Mouse (Mus musculus) liver, postnatal 0 days (tissue): ENCODE data around the gene Mmp27. TPM values are rescaled to one million over a fixed set of nuclear protein-coding genes. Genes with fewer than 3 reads are reported as not detected.

Source experiments
- ATAC-seq: fragments of 200-750 bp; cut with Nextera tagmentation; 2 replicates; pipeline ENCODE4 v1.8.0; 2017; ENCODE audit warnings: mild to moderate bottlenecking, moderate library complexity
- DNase-seq: peaks from one replicate; pipeline ENCODE4 v3.0.0-alpha.2; 2016
- H3K27ac ChIP-seq: fragments of 300-500 bp; sonication (generic); 2 replicates; pipeline ENCODE4 v1.5.1; 2014; ENCODE audit warnings: antibody characterized with exemption, moderate library complexity, mild to moderate bottlenecking, low read depth
- H3K27me3 ChIP-seq: fragments of 300-500 bp; sonication (generic); 2 replicates; pipeline ENCODE4 v1.6.1; 2014; ENCODE audit warnings: low read length, control low read depth, mixed read lengths; ENCODE audit not compliant: insufficient read depth
- H3K36me3 ChIP-seq: fragments of 300-500 bp; sonication (generic); replicated peaks from 2 replicates; pipeline ENCODE4 v1.6.1; 2014; ENCODE audit warnings: mild to moderate bottlenecking, control low read depth, low read length, moderate library complexity, mixed read lengths; ENCODE audit not compliant: insufficient read depth
- H3K4me1 ChIP-seq: fragments of 300-500 bp; sonication (generic); 2 replicates; pipeline ENCODE4 v1.6.1; 2014; ENCODE audit warnings: antibody characterized with exemption, mild to moderate bottlenecking, control low read depth; ENCODE audit not compliant: insufficient read depth
- H3K4me2 ChIP-seq: fragments of 300-500 bp; sonication (generic); 2 replicates; pipeline ENCODE4 v1.6.1; 2014; ENCODE audit warnings: low read depth, mild to moderate bottlenecking, low read length, moderate library complexity, mixed read lengths
- H3K4me3 ChIP-seq: fragments of 300-500 bp; sonication (generic); 2 replicates; pipeline ENCODE4 v1.5.1; 2014; ENCODE audit warnings: low read depth, low read length
- H3K9ac ChIP-seq: fragments of 300-500 bp; sonication (generic); replicated peaks from 2 replicates; pipeline ENCODE4 v1.6.1; 2014; ENCODE audit warnings: mild to moderate bottlenecking, moderate library complexity
- H3K9me3 ChIP-seq: fragments of 300-500 bp; sonication (generic); 2 replicates; pipeline ENCODE4 v1.6.1; 2016; ENCODE audit warnings: mild to moderate bottlenecking, control low read depth, low read length, mixed read lengths
- CTCF ChIP-seq: sonication (generic); IDR thresholded peaks from 2 replicates; pipeline ENCODE4 v1.5.1; 2016; ENCODE audit warnings: antibody characterized with exemption, low read depth
- EP300 ChIP-seq: IDR thresholded peaks from 2 replicates; pipeline ENCODE4 v1.6.1; 2016; ENCODE audit warnings: antibody characterized with exemption, low read depth, mild to moderate bottlenecking
- WGBS: fragments of 180-500 bp; shearing (Covaris S2); extraction: QIAGEN DNeasy Blood & Tissue Kit; methylation state at CpG from one replicate; pipeline ENCODE4 v1.1.7; 2014; ENCODE audit not compliant: insufficient replicate concordance; 5-methylcytosine and 5-hydroxymethylcytosine counted together
- polyA plus RNA-seq: library from polyadenylated mRNA; unstranded; fragments of >200 nt; fragmentation: Nextera tagmentation; extraction: Ambion mirVana; gene quantifications from 2 replicates; pipeline ENCODE4 v1.2.1, GENCODE M21; 2015

The Mmp27 gene
- polyA plus RNA-seq, result 0.33 and 0.38 TPM in 2 replicates

GRCm38 (mm10) chr9:7571162-7571561, at the start of gene Mmp27:
TSS of gene Mmp27 (plus strand) at chr9:7571396.
- 0 out of 2 replicates have a peak, but pooled peaks have one; percentile 22 for TF ChIP-seq EP300
- no peak for TF ChIP-seq CTCF
- no peak within 1 kb of the TSS for H3K4me3 ChIP-seq
- ATAC-seq (peak; percentile 22; the same call in 1 of the 2 replicates), DNase-seq (no peak)
- H3K4me1 ChIP-seq, result peaks cover 15% of the 10 kb centered on the region; the same call in 1 of the 2 replicates
- no peaks in the 10 kb centered on the region for H3K9me3 ChIP-seq
- H3K27me3 ChIP-seq, result no peaks in the 10 kb centered on the region
- 46% methylated on average over 4 of the region's 4 CpGs for WGBS
- H3K27ac ChIP-seq, result no peak within 1 kb of the TSS
- no peak within 1 kb of the TSS for H3K4me2 ChIP-seq
- H3K9ac ChIP-seq, result no peak within 1 kb of the TSS
- no peaks in the 10 kb centered on the region for H3K36me3 ChIP-seq

- ATAC-seq (no peak), DNase-seq (no peak)
- Histone ChIP-seq H3K9ac (no peak overlapping the region), H3K4me3 (no peak overlapping the region), H3K9me3 (no peaks in the 10 kb centered on the region), H3K4me2 (no peak overlapping the region), H3K27me3 (no peaks in the 10 kb centered on the region), H3K27ac (no peak overlapping the region), H3K4me1 (no peaks in the 10 kb centered on the region), H3K36me3 (no peaks in the 10 kb centered on the region)
- TF ChIP-seq CTCF, result no peak
- TF ChIP-seq EP300, result no peak
- 66% methylated on average over 4 of the region's 4 CpGs for WGBS
These were observed 44.8 kb upstream of the Mmp27 start for GRCm38 (mm10) chr9:7526255-7526940.

GRCm38 (mm10) chr9:7542763-7543162, 28.4 kb upstream of the Mmp27 start:
- no peak for DNase-seq
- H3K4me1 ChIP-seq, result no peaks in the 10 kb centered on the region
- H3K4me2 ChIP-seq, result no peak overlapping the region
- H3K27me3 ChIP-seq, result no peaks in the 10 kb centered on the region
- no peak overlapping the region for H3K4me3 ChIP-seq
- no peaks in the 10 kb centered on the region for H3K36me3 ChIP-seq
- H3K27ac ChIP-seq, result no peak overlapping the region
- TF ChIP-seq EP300 (no peak), CTCF (no peak)
- H3K9ac ChIP-seq, result no peak overlapping the region
- ATAC-seq, result no peak
- H3K9me3 ChIP-seq, result no peaks in the 10 kb centered on the region

- H3K4me1 ChIP-seq, result no peaks in the 10 kb centered on the region
- H3K27ac ChIP-seq, result no peak overlapping the region
- TF ChIP-seq CTCF (no peak), EP300 (no peak)
- no peak for ATAC-seq
- H3K4me2 ChIP-seq, result no peak overlapping the region
- H3K4me3 ChIP-seq, result no peak overlapping the region
- no peaks in the 10 kb centered on the region for H3K36me3 ChIP-seq
- no peaks in the 10 kb centered on the region for H3K27me3 ChIP-seq
- 39% methylated on average over 1 of the region's 1 CpGs for WGBS
- H3K9me3 ChIP-seq, result no peaks in the 10 kb centered on the region
- no peak for DNase-seq
- no peak overlapping the region for H3K9ac ChIP-seq
These were observed 26.2 kb upstream of the Mmp27 start for GRCm38 (mm10) chr9:7544923-7545457.

- Histone ChIP-seq H3K27me3 (no peaks in the 10 kb centered on the region), H3K9ac (no peak overlapping the region), H3K9me3 (no peaks in the 10 kb centered on the region), H3K27ac (no peak overlapping the region), H3K4me2 (no peak overlapping the region), H3K4me3 (no peak overlapping the region), H3K36me3 (no peaks in the 10 kb centered on the region), H3K4me1 (no peaks in the 10 kb centered on the region)
- WGBS, result 25% methylated on average over 1 of the region's 1 CpGs
- no peak for DNase-seq
- no peak for ATAC-seq
- TF ChIP-seq CTCF (no peak), EP300 (no peak)
These were observed 25.7 kb upstream of the Mmp27 start for GRCm38 (mm10) chr9:7545471-7545870.

GRCm38 (mm10) chr9:7545920-7546319, 25.3 kb upstream of the Mmp27 start:
- Histone ChIP-seq H3K9me3 (no peaks in the 10 kb centered on the region), H3K4me3 (no peak overlapping the region), H3K27ac (no peak overlapping the region), H3K4me2 (no peak overlapping the region), H3K36me3 (no peaks in the 10 kb centered on the region), H3K9ac (no peak overlapping the region), H3K27me3 (no peaks in the 10 kb centered on the region), H3K4me1 (no peaks in the 10 kb centered on the region)
- no peak for TF ChIP-seq EP300
- TF ChIP-seq CTCF, result no peak
- 84% methylated on average over 7 of the region's 7 CpGs for WGBS
- no peak for ATAC-seq
- DNase-seq, result no peak
